Mouse (Mus musculus): ENCODE measurements at regions not wholly inside any gene's neighbourhood (a gene's known extent, or its start where the extent isn't known, plus 50 kb on each side); places are given as distances from the start of the nearest gene placed in this dataset.

- DNase-seq = no peak
Measured at GRCm38 (mm10) chr3:120898258-120898657, 273.2 kb downstream of the Rwdd3 start.

GRCm38 (mm10) chr3:120897758-120898157 is 273.7 kb downstream of the Rwdd3 start:
- DNase-seq = no peak

GRCm38 (mm10) chr3:120897221-120897620 is 274.3 kb downstream of the Rwdd3 start:
- DNase-seq = no peak

- DNase-seq = no peak
Measured at GRCm38 (mm10) chr3:120886063-120886841, 285.2 kb downstream of the Rwdd3 start.

- no peak for DNase-seq
Measured at GRCm38 (mm10) chr3:120885401-120885800, 286.1 kb downstream of the Rwdd3 start.

- DNase-seq = no peak
Measured at GRCm38 (mm10) chr3:120884189-120884588, 287.3 kb downstream of the Rwdd3 start.

GRCm38 (mm10) chr3:120883650-120884049 is 287.8 kb downstream of the Rwdd3 start:
- no peak for DNase-seq

GRCm38 (mm10) chr3:120879409-120879808 is 292.1 kb downstream of the Rwdd3 start:
- DNase-seq = no peak

GRCm38 (mm10) chr3:120875740-120876139 is 295.8 kb downstream of the Rwdd3 start:
- DNase-seq = no peak

GRCm38 (mm10) chr3:120865036-120865435 is 306.5 kb downstream of the Rwdd3 start:
- DNase-seq = no peak

- no peak for DNase-seq
Measured at GRCm38 (mm10) chr3:120861641-120862040, 309.9 kb downstream of the Rwdd3 start.

GRCm38 (mm10) chr3:120858281-120858680 is 313.2 kb downstream of the Rwdd3 start:
- no peak for DNase-seq

- no peak for DNase-seq
Measured at GRCm38 (mm10) chr3:120854322-120854721, 317.2 kb downstream of the Rwdd3 start.

- DNase-seq = no peak
Measured at GRCm38 (mm10) chr3:120843623-120844022, 327.9 kb downstream of the Rwdd3 start.

GRCm38 (mm10) chr3:120823536-120823935 is 348.0 kb downstream of the Rwdd3 start:
- no peak for DNase-seq

- no peak for DNase-seq
Measured at GRCm38 (mm10) chr3:120811901-120812300, 359.6 kb downstream of the Rwdd3 start.

GRCm38 (mm10) chr3:120810527-120810926 is 361.0 kb downstream of the Rwdd3 start:
- no peak for DNase-seq

- no peak for DNase-seq
Measured at GRCm38 (mm10) chr3:120810048-120810447, 361.4 kb downstream of the Rwdd3 start.

- no peak for DNase-seq
Measured at GRCm38 (mm10) chr3:120786659-120787058, 384.8 kb downstream of the Rwdd3 start.

GRCm38 (mm10) chr3:120781486-120781885 is 390.0 kb downstream of the Rwdd3 start:
- no peak for DNase-seq

GRCm38 (mm10) chr3:120779091-120779490 is 392.4 kb downstream of the Rwdd3 start:
- DNase-seq = no peak

GRCm38 (mm10) chr3:120774951-120775350 is 396.5 kb downstream of the Rwdd3 start:
- no peak for DNase-seq

GRCm38 (mm10) chr3:120761681-120762080 is 409.8 kb downstream of the Rwdd3 start:
- no peak for DNase-seq

- no peak for DNase-seq
Measured at GRCm38 (mm10) chr3:120761223-120761622, 410.3 kb downstream of the Rwdd3 start.

- DNase-seq = no peak
Measured at GRCm38 (mm10) chr3:120748513-120748912, 423.0 kb downstream of the Rwdd3 start.
